Mouse (Mus musculus): ENCODE measurements around the gene Shank1. TPM values are rescaled to one million over a fixed set of nuclear protein-coding genes. Genes with fewer than 3 reads are reported as not detected.

The Shank1 gene
- total and polyA plus RNA-seq, 2 experiments from 2014 or later = 39.2 to 48.1 TPM

GRCm38 (mm10) chr7:44332336-44332735, 22.3 kb downstream of the Shank1 start:
- Histone ChIP-seq H3K27me3 (ENCODE audit: insufficient read depth, low read length) (no peaks in the 10 kb centered on the region), H3K4me3 (ENCODE audit: low read depth, low read length) (no peak overlapping the region), H3K9ac (replicated peaks; ENCODE audit: low read length, poor library complexity, severe bottlenecking) (no peak overlapping the region), H3K4me1 (ENCODE audit: insufficient read depth, low read length) (no peaks in the 10 kb centered on the region), H3K9me3 (ENCODE audit: low read length) (no peaks in the 10 kb centered on the region), H3K27ac (ENCODE audit: low read depth, low read length) (no peak overlapping the region), H3K4me2 (ENCODE audit: low read depth, low read length, poor library complexity, severe bottlenecking) (no peak overlapping the region), H3K36me3 (ENCODE audit: insufficient read depth, low read length) (peaks cover 29% of the 10 kb centered on the region)
- DNase-seq (ENCODE audit: low spot score) = no peak
- no peak for ATAC-seq (ENCODE audit: low FRiP score)
- TF ChIP-seq CTCF (IDR thresholded peaks at IDR 0.05) = no peak
- WGBS = 75% methylated on average over 3 of the region's 3 CpGs

GRCm38 (mm10) chr7:44334139-44334538, 24.1 kb downstream of the Shank1 start:
- no peak overlapping the region for H3K4me2 ChIP-seq (ENCODE audit: low read depth, low read length, poor library complexity, severe bottlenecking)
- H3K27me3 ChIP-seq (ENCODE audit: insufficient read depth, low read length) = no peaks in the 10 kb centered on the region
- H3K4me1 ChIP-seq (ENCODE audit: insufficient read depth, low read length) = peaks cover 5% of the 10 kb centered on the region; the same call in 1 of the 2 replicates
- no peak for TF ChIP-seq CTCF (IDR thresholded peaks at IDR 0.05)
- no peak overlapping the region for H3K4me3 ChIP-seq (ENCODE audit: low read depth, low read length)
- no peaks in the 10 kb centered on the region for H3K9me3 ChIP-seq (ENCODE audit: low read length)
- no peak for ATAC-seq (ENCODE audit: low FRiP score)
- peaks cover 26% of the 10 kb centered on the region for H3K36me3 ChIP-seq (ENCODE audit: insufficient read depth, low read length)
- 77% methylated on average over 14 of the region's 14 CpGs for WGBS
- H3K9ac ChIP-seq (replicated peaks; ENCODE audit: low read length, poor library complexity, severe bottlenecking) = no peak overlapping the region
- H3K27ac ChIP-seq (ENCODE audit: low read depth, low read length) = no peak overlapping the region
- no peak for DNase-seq (ENCODE audit: low spot score)

- peak; percentile 83 for DNase-seq (ENCODE audit: low spot score)
- WGBS = 5% methylated on average over 21 of the region's 40 CpGs
Observed at GRCm38 (mm10) chr7:44335031-44335878, 25.2 kb downstream of the Shank1 start.

GRCm38 (mm10) chr7:44336046-44337021, 26.3 kb downstream of the Shank1 start:
- TF ChIP-seq CTCF (IDR thresholded peaks at IDR 0.05) = no peak
- Histone ChIP-seq H3K4me1 (ENCODE audit: insufficient read depth, low read length) (peaks cover 5% of the 10 kb centered on the region; the same call in 1 of the 2 replicates), H3K27me3 (ENCODE audit: insufficient read depth, low read length) (no peaks in the 10 kb centered on the region), H3K9me3 (ENCODE audit: low read length) (no peaks in the 10 kb centered on the region), H3K36me3 (ENCODE audit: insufficient read depth, low read length) (peaks cover 19% of the 10 kb centered on the region), H3K4me2 (ENCODE audit: low read depth, low read length, poor library complexity, severe bottlenecking) (peak overlapping the region; percentile 93), H3K9ac (replicated peaks; ENCODE audit: low read length, poor library complexity, severe bottlenecking) (peak overlapping the region; percentile 96), H3K27ac (ENCODE audit: low read depth, low read length) (peak overlapping the region; percentile 93), H3K4me3 (ENCODE audit: low read depth, low read length) (peak overlapping the region; percentile 74)
- WGBS = 1% methylated on average over 27 of the region's 54 CpGs
- DNase-seq (ENCODE audit: low spot score) = peak; percentile 81
- peak; percentile 78 for ATAC-seq (ENCODE audit: low FRiP score)

More at GRCm38 (mm10) chr7:44335031-44335878, 25.2 kb downstream of the Shank1 start:
- TF ChIP-seq CTCF (IDR thresholded peaks at IDR 0.05) = no peak; the same call in 1 of the 2 replicates
- Histone ChIP-seq H3K9ac (replicated peaks; ENCODE audit: low read length, poor library complexity, severe bottlenecking) (peak overlapping the region; percentile 96), H3K4me2 (ENCODE audit: low read depth, low read length, poor library complexity, severe bottlenecking) (peak overlapping the region; percentile 93), H3K4me1 (ENCODE audit: insufficient read depth, low read length) (peaks cover 5% of the 10 kb centered on the region; the same call in 1 of the 2 replicates), H3K36me3 (ENCODE audit: insufficient read depth, low read length) (peaks cover 19% of the 10 kb centered on the region), H3K27me3 (ENCODE audit: insufficient read depth, low read length) (no peaks in the 10 kb centered on the region), H3K27ac (ENCODE audit: low read depth, low read length) (peak overlapping the region; percentile 93), H3K9me3 (ENCODE audit: low read length) (no peaks in the 10 kb centered on the region), H3K4me3 (ENCODE audit: low read depth, low read length) (peak overlapping the region; percentile 74)
- ATAC-seq (ENCODE audit: low FRiP score) = peak; percentile 75

GRCm38 (mm10) chr7:44337121-44337849, 27.2 kb downstream of the Shank1 start:
- 4% methylated on average over 31 of the region's 32 CpGs for WGBS
- Histone ChIP-seq H3K9ac (replicated peaks; ENCODE audit: low read length, poor library complexity, severe bottlenecking) (peak overlapping the region; percentile 96), H3K27ac (ENCODE audit: low read depth, low read length) (peak overlapping the region; percentile 93), H3K9me3 (ENCODE audit: low read length) (no peaks in the 10 kb centered on the region), H3K27me3 (ENCODE audit: insufficient read depth, low read length) (no peaks in the 10 kb centered on the region), H3K4me2 (ENCODE audit: low read depth, low read length, poor library complexity, severe bottlenecking) (peak overlapping the region; percentile 93), H3K36me3 (ENCODE audit: insufficient read depth, low read length) (peaks cover 28% of the 10 kb centered on the region), H3K4me1 (ENCODE audit: insufficient read depth, low read length) (peaks cover 5% of the 10 kb centered on the region; the same call in 1 of the 2 replicates), H3K4me3 (ENCODE audit: low read depth, low read length) (peak overlapping the region; percentile 74)
- ATAC-seq (ENCODE audit: low FRiP score) = peak; percentile 3; the same call in 1 of the 2 replicates
- DNase-seq (ENCODE audit: low spot score) = no peak
- TF ChIP-seq CTCF (IDR thresholded peaks at IDR 0.05) = no peak
